7 mouse cellular contexts compared by ENCODE assay signal in genomic region chr17:6656471-6656870, GRCm38 (mm10). TPM values are rescaled to one million over a fixed set of nuclear protein-coding genes. Genes with fewer than 3 reads are reported as not detected.
"Had no signal": no experiment of that assay in that cellular context is flagged by ENCODE, and none has a peak within 500 bp of the region (broad histone marks: within the 10 kb centered on the region; RNA-seq: fewer than 3 reads in every experiment).

No protein-coding gene starts in this region.

RNA-seq across cellular contexts. Expression of gene Sytl3, which starts 2.4 kb away (rescaled TPM):
- total RNA-seq: layer of hippocampus, adult 18-20 months; layer of hippocampus, postnatal 36 days had no signal
- polyA plus RNA-seq: heart, embryonic 13.5 days; limb, embryonic 11.5 days; limb, embryonic 13.5 days; liver, adult 2 months; liver, embryonic 12.5 days had no signal
